Mouse (Mus musculus) right cerebral cortex, adult 18-20 months (tissue): ENCODE results near the gene Kmt2b.

Source experiments
- DNase-seq: peaks from one replicate; pipeline ENCODE4 v3.0.0; 2022; ENCODE audit warnings: mixed read lengths

Kmt2b gene

GRCm38 (mm10) chr7:30564970-30565571 is 23.5 kb downstream of the Kmt2b start, which contains the start of gene Igflr1:
Gene Igflr1 (plus strand): TSS chr7:30565427.
- DNase-seq, result no peak

- no peak for DNase-seq
These were observed 24.6 kb downstream of the Kmt2b start for GRCm38 (mm10) chr7:30563906-30564280.

- DNase-seq, result peak; percentile 97
These were observed 25.2 kb downstream of the Kmt2b start, which contains the start of the genes U2af1l4, Gm49396 and Psenen for GRCm38 (mm10) chr7:30563117-30563905. Gene U2af1l4 (plus strand): TSS chr7:30563301. Gene Gm49396 (plus strand): TSS chr7:30563344. Gene Psenen (minus strand): TSS chr7:30563627.

- DNase-seq, result peak; percentile 37
These were observed 25.9 kb downstream of the Kmt2b start for GRCm38 (mm10) chr7:30562526-30563116.

GRCm38 (mm10) chr7:30560296-30560695 is 28.2 kb downstream of the Kmt2b start:
- DNase-seq, result no peak

- peak; percentile 99 for DNase-seq
These were observed 29.0 kb downstream of the Kmt2b start, which contains the start of gene Lin37 for GRCm38 (mm10) chr7:30559443-30559954. Gene Lin37 (minus strand): TSS chr7:30559838.

GRCm38 (mm10) chr7:30558656-30559442 is 29.7 kb downstream of the Kmt2b start:
- no peak for DNase-seq

- DNase-seq, result no peak
These were observed 30.5 kb downstream of the Kmt2b start for GRCm38 (mm10) chr7:30557901-30558514.

GRCm38 (mm10) chr7:30556894-30557536 is 31.5 kb downstream of the Kmt2b start:
- no peak for DNase-seq

- no peak for DNase-seq
These were observed 34.5 kb downstream of the Kmt2b start for GRCm38 (mm10) chr7:30553810-30554584.

GRCm38 (mm10) chr7:30553021-30553589 is 35.4 kb downstream of the Kmt2b start:
- no peak for DNase-seq

- DNase-seq, result peak; percentile 98
These were observed 36.2 kb downstream of the Kmt2b start, which contains the start of the genes Hspb6 and Proser3 for GRCm38 (mm10) chr7:30552102-30553020. Gene Hspb6 (plus strand): TSS chr7:30552178. Gene Proser3 (minus strand): TSS chr7:30552299.

- no peak for DNase-seq
These were observed 37.0 kb downstream of the Kmt2b start for GRCm38 (mm10) chr7:30551445-30552101.

- DNase-seq, result no peak
These were observed 37.9 kb downstream of the Kmt2b start for GRCm38 (mm10) chr7:30550603-30551002.

GRCm38 (mm10) chr7:30549880-30550279 is 38.6 kb downstream of the Kmt2b start:
- DNase-seq, result no peak

GRCm38 (mm10) chr7:30544327-30544726 is 44.2 kb downstream of the Kmt2b start:
- DNase-seq, result no peak

- no peak for DNase-seq
These were observed 48.0 kb downstream of the Kmt2b start for GRCm38 (mm10) chr7:30540572-30540971.
